Mouse (Mus musculus): ENCODE measurements around the gene Trappc4.

- TF ChIP-seq CTCF (IDR thresholded peaks at IDR 0.05; ENCODE audit: extremely low read depth, insufficient read depth, low read length) (peak; percentile 73), POLR2A (IDR thresholded peaks at IDR 0.05; ENCODE audit: extremely low read depth, insufficient read depth, low read length) (no peak)
Measured at GRCm38 (mm10) chr9:44389273-44389672, 18.1 kb downstream of the Trappc4 start.

Measured in cortical plate, adult 2 months (tissue).